Mouse (Mus musculus): Measurements from ENCODE around the gene Nfatc3.

DNA sequence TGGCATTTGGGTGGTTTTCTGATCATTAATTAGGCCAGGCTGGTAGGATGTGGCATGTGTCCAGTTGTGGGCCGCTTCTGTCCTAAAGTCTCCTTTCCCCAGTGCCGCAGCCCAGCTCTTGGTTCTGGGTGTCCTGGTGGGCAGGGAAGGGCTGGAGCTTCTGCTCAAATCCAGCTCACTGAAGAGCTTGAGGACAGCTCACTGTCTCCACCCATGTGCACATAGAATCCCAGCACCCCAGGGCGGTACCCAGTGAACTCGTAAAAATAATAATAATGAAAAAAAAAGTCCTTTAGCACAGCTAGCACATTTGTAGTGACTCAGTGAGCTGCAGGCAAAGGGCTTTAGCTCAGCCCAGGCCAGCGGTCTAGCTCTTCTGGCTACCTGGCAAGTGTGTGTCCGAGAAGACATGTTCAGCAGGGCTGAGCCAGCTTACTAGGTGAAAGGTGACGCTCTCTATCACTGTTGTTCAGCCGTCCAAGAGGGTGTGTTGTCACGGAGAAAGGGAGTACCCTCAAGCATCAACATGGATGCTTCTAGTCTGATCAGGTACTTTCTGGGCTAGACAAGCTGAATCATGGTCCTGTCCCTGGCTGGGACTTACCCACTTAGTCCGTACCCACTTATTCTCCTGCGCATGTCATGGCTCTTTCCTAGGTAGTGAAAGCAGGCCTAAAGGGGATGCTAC lies 11.6 kb upstream of the Nfatc3 start:
- no peak for TF ChIP-seq EP300 (optimal IDR thresholded peaks at IDR 0.05)
- no peak for TF ChIP-seq CTCF (IDR thresholded peaks at IDR 0.05; ENCODE audit: low read depth)

Measured in stomach, postnatal 0 days (tissue).